Mouse (Mus musculus) embryonic facial prominence, embryonic 10.5 days (tissue): Measurements from ENCODE around the gene Hsdl1. TPM values are rescaled to one million over a fixed set of nuclear protein-coding genes. Genes with fewer than 3 reads are reported as not detected.

Experiments used
- DNase-seq: peaks from one replicate; pipeline ENCODE4 v3.0.0-alpha.2; 2017; ENCODE audit warnings: low spot score
- H3K27ac ChIP-seq: fragments of 300-500 bp; sonication (generic); replicated peaks from 2 replicates; pipeline ENCODE4 v1.5.1; 2016; ENCODE audit warnings: mild to moderate bottlenecking
- H3K27me3 ChIP-seq: fragments of 300-500 bp; sonication (generic); replicated peaks from 2 replicates; pipeline ENCODE4 v1.6.1; 2016; ENCODE audit warnings: low read depth, mild to moderate bottlenecking; ENCODE audit not compliant: poor library complexity, severe bottlenecking
- H3K36me3 ChIP-seq: fragments of 300-500 bp; sonication (generic); replicated peaks from 2 replicates; pipeline ENCODE4 v1.6.1; 2016; ENCODE audit warnings: mild to moderate bottlenecking, moderate library complexity
- H3K4me1 ChIP-seq: fragments of 300-500 bp; sonication (generic); 2 replicates; pipeline ENCODE4 v1.6.1; 2016
- H3K4me3 ChIP-seq: fragments of 300-500 bp; sonication (generic); 2 replicates; pipeline ENCODE4 v1.5.1; 2016; ENCODE audit warnings: mild to moderate bottlenecking, moderate library complexity
- H3K9me3 ChIP-seq: fragments of 300-500 bp; sonication (generic); 2 replicates; pipeline ENCODE4 v1.6.1; 2016; ENCODE audit warnings: mild to moderate bottlenecking
- WGBS: fragments of 180-500 bp; shearing (Covaris S2); methylation state at CpG from one replicate; pipeline ENCODE4 v1.1.7; 2016; 5-methylcytosine and 5-hydroxymethylcytosine counted together
- polyA plus RNA-seq: library from polyadenylated mRNA; unstranded; fragments of >200 nt; fragmentation: Nextera tagmentation; extraction: Ambion mirVana; gene quantifications from 2 replicates; pipeline ENCODE4 v1.2.1, GENCODE M21; 2016

The Hsdl1 gene
- polyA plus RNA-seq, 1 experiment from 2014 or later, result 42.0 TPM

GRCm38 (mm10) chr8:119513405-119513804, 61.6 kb downstream of the Hsdl1 start:
- no peak for DNase-seq
- peaks cover 100% of the 10 kb centered on the region for H3K36me3 ChIP-seq
- 95% methylated on average over 4 of the region's 4 CpGs for WGBS
- H3K9me3 ChIP-seq, result no peaks in the 10 kb centered on the region
- no peaks in the 10 kb centered on the region for H3K27me3 ChIP-seq
- H3K4me3 ChIP-seq, result no peak overlapping the region
- peaks cover 2% of the 10 kb centered on the region; the same call in 1 of the 2 replicates for H3K4me1 ChIP-seq
- no peak overlapping the region for H3K27ac ChIP-seq

Other genes with a start within 250 kb of the Hsdl1 start
- gene Hsbp1, start 230.7 kb downstream of the Hsdl1 start, polyA plus RNA-seq, result 238 and 249 TPM in 2 replicates
- 7.3 and 7.6 TPM in 2 replicates for gene Mlycd, start 180.3 kb downstream of the Hsdl1 start, polyA plus RNA-seq
- gene Osgin1, start 141.1 kb downstream of the Hsdl1 start, polyA plus RNA-seq, result 0.43 and 0.47 TPM in 2 replicates
- 8.8 and 9.4 TPM in 2 replicates for gene Necab2, start 128.5 kb downstream of the Hsdl1 start, polyA plus RNA-seq
- 1.9 and 2.1 TPM in 2 replicates for gene Slc38a8, start 73.5 kb downstream of the Hsdl1 start, polyA plus RNA-seq
- 120 and 121 TPM in 2 replicates for gene Mbtps1, start 16.4 kb downstream of the Hsdl1 start, polyA plus RNA-seq
- 0.11 and 0.15 TPM in 2 replicates for gene Dnaaf1, start 52 bp upstream of the Hsdl1 start, polyA plus RNA-seq
- 15.7 and 17.8 TPM in 2 replicates for gene Taf1c, start 30.0 kb upstream of the Hsdl1 start, polyA plus RNA-seq
- 0.27 TPM in 1 of 2 replicates, not detected in the other for gene Adad2, start 37.6 kb upstream of the Hsdl1 start, polyA plus RNA-seq
- 0.22 and 0.47 TPM in 2 replicates for gene Kcng4, start 60.5 kb upstream of the Hsdl1 start, polyA plus RNA-seq
- gene Wfdc1, start 91.2 kb upstream of the Hsdl1 start, polyA plus RNA-seq, result 3.8 and 4.5 TPM in 2 replicates
- 3.8 and 4.1 TPM in 2 replicates for gene Atp2c2, start 124.8 kb upstream of the Hsdl1 start, polyA plus RNA-seq
- 12.8 and 14.5 TPM in 2 replicates for gene Tldc1, start 203.2 kb upstream of the Hsdl1 start, polyA plus RNA-seq